In the genomic region with DNA sequence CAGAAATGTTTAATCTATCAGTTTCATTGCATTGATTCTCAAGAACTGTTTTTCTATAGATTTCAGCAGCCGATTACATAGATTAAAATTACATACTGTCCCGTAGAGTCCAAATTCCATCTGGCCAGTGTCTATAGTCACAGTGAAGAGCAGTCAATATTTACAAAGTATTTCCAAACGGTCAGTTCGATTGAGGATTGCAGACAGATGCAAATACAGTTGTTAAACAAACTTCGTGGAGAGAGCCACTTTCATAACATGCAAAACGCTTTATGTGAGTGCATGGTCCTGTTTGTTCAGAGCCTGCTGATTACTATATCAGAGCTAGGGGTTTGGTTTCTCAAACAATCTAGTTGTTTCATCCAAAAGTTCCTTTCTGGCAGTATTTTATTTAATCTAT, we compare ENCODE assay signal across 20 mouse cellular contexts.
DNase-seq lines count a peak whose midpoint lies in the region; ATAC-seq and TF ChIP-seq lines count a peak whose summit lies in the region.
"Had no signal": no experiment of that assay in that cellular context is flagged by ENCODE, and none has a peak within 500 bp of the region (broad histone marks: within the 10 kb centered on the region; RNA-seq: fewer than 3 reads in every experiment).

No protein-coding gene starts in this region.

- H3K9me3 ChIP-seq in liver, embryonic 12.5 days (replicated peaks) = no peaks in the 10 kb centered on the region
- H3K9me3 ChIP-seq in liver, embryonic 14.5 days (ENCODE audit: control insufficient read depth, low read length) = no peaks in the 10 kb centered on the region
- H3K9me3 ChIP-seq in liver, embryonic 16.5 days (replicated peaks; ENCODE audit: control insufficient read depth, low read length) = no peaks in the 10 kb centered on the region
- no peaks in the 10 kb centered on the region for H3K9me3 ChIP-seq in embryonic facial prominence, embryonic 10.5 days
- H3K9me3 ChIP-seq: embryonic facial prominence, embryonic 12.5 days; forebrain, embryonic 13.5 days; forebrain, embryonic 15.5 days had no signal

- TF ChIP-seq CTCF in liver, embryonic 14.5 days (IDR thresholded peaks at IDR 0.05; ENCODE audit: low read depth) = no peak

- DNase-seq in liver = no peak
- peak in 1 of 3 experiments; percentile 1 for DNase-seq in liver, embryonic 14.5 days (ENCODE audit: low read depth in 3 of 3, low spot score in 3 of 3)
- DNase-seq in spleen, postnatal 4 days (ENCODE audit: low spot score in 2 of 2) = no peak
- DNase-seq in embryonic facial prominence, embryonic 10.5 days (ENCODE audit: low spot score) = no peak
- no peak for DNase-seq in cerebellum, adult 11-12 months
- DNase-seq: adrenal gland, adult 2 months; adrenal gland, postnatal 10 days; adrenal gland, postnatal 25 days; cerebellum, adult 11 months; cerebellum, adult 8-10 months; cerebellum, adult 9-11 months; cerebellum, postnatal 14 days; cerebellum, postnatal 36 days; embryo, embryonic 11 days; forebrain, postnatal 0 days had no signal

- H3K36me3 ChIP-seq in liver, embryonic 12.5 days = no peaks in the 10 kb centered on the region
- no peaks in the 10 kb centered on the region for H3K36me3 ChIP-seq in liver, embryonic 14.5 days (replicated peaks; ENCODE audit: control insufficient read depth, insufficient read depth, low read depth)
- no peaks in the 10 kb centered on the region for H3K36me3 ChIP-seq in liver, embryonic 16.5 days (ENCODE audit: control insufficient read depth, insufficient read depth)
- no peaks in the 10 kb centered on the region for H3K36me3 ChIP-seq in embryonic facial prominence, embryonic 10.5 days (replicated peaks)
- H3K36me3 ChIP-seq: embryonic facial prominence, embryonic 12.5 days; forebrain, embryonic 15.5 days had no signal

- peak; percentile 57; the same call in 1 of the 2 replicates for ATAC-seq in liver, embryonic 12.5 days
- peak; percentile 63 for ATAC-seq in liver, embryonic 14.5 days (ENCODE audit: insufficient read depth)
- ATAC-seq in liver, embryonic 16.5 days (ENCODE audit: low read depth) = peak; percentile 76
- ATAC-seq: forebrain, embryonic 13.5 days; forebrain, embryonic 15.5 days; forebrain, postnatal 0 days had no signal

- H3K4me1 ChIP-seq in liver, embryonic 12.5 days = no peaks in the 10 kb centered on the region
- H3K4me1 ChIP-seq in liver, embryonic 14.5 days (replicated peaks; ENCODE audit: control insufficient read depth in 2 of 2, insufficient read depth in 2 of 2, low read length in 1 of 2) = no peaks in the 10 kb centered on the region
- H3K4me1 ChIP-seq in liver, embryonic 16.5 days (ENCODE audit: control insufficient read depth, low read depth, low read length) = no peaks in the 10 kb centered on the region
- no peaks in the 10 kb centered on the region for H3K4me1 ChIP-seq in embryonic facial prominence, embryonic 10.5 days
- H3K4me1 ChIP-seq: embryonic facial prominence, embryonic 12.5 days; forebrain, embryonic 13.5 days; forebrain, embryonic 15.5 days had no signal

- no peak overlapping the region for H3K4me2 ChIP-seq in liver, embryonic 12.5 days
- no peak overlapping the region for H3K4me2 ChIP-seq in liver, embryonic 14.5 days (ENCODE audit: low read depth)
- H3K4me2 ChIP-seq in liver, embryonic 16.5 days (ENCODE audit: low read depth, low read length) = no peak overlapping the region
- H3K4me2 ChIP-seq: embryonic facial prominence, embryonic 12.5 days; forebrain, embryonic 13.5 days; forebrain, embryonic 15.5 days had no signal

- no peak for TF ChIP-seq EP300 in liver, embryonic 14.5 days (IDR thresholded peaks at IDR 0.05; ENCODE audit: low read depth)

- H3K4me3 ChIP-seq in liver, embryonic 12.5 days = no peak overlapping the region
- H3K4me3 ChIP-seq in liver, embryonic 14.5 days (ENCODE audit: insufficient read depth in 1 of 2, low read depth in 2 of 2, low read length in 2 of 2) = no peak overlapping the region
- no peak overlapping the region for H3K4me3 ChIP-seq in liver, embryonic 16.5 days (ENCODE audit: low read depth, low read length)
- no peak overlapping the region for H3K4me3 ChIP-seq in embryonic facial prominence, embryonic 10.5 days
- H3K4me3 ChIP-seq: embryonic facial prominence, embryonic 12.5 days; forebrain, embryonic 13.5 days; forebrain, embryonic 15.5 days had no signal

- no peak overlapping the region for H3K27ac ChIP-seq in liver, embryonic 12.5 days
- H3K27ac ChIP-seq in liver, embryonic 14.5 days = no peak overlapping the region
- no peak overlapping the region for H3K27ac ChIP-seq in liver, embryonic 16.5 days (ENCODE audit: low read length)
- no peak overlapping the region for H3K27ac ChIP-seq in embryonic facial prominence, embryonic 10.5 days (replicated peaks)
- H3K27ac ChIP-seq: embryonic facial prominence, embryonic 12.5 days; forebrain, embryonic 13.5 days; forebrain, embryonic 15.5 days had no signal

- 67% methylated on average over 6 of the region's 6 CpGs for WGBS in liver, embryonic 12.5 days (ENCODE audit: insufficient replicate concordance)
- 73% methylated on average over 6 of the region's 6 CpGs for WGBS in liver, embryonic 14.5 days (ENCODE audit: insufficient replicate concordance)
- WGBS in liver, embryonic 16.5 days (ENCODE audit: insufficient replicate concordance) = 61% methylated on average over 6 of the region's 6 CpGs
- 89% methylated on average over 6 of the region's 6 CpGs for WGBS in embryonic facial prominence, embryonic 10.5 days

- H3K9ac ChIP-seq in liver, embryonic 12.5 days = no peak overlapping the region
- H3K9ac ChIP-seq in liver, embryonic 14.5 days (replicated peaks) = no peak overlapping the region
- H3K9ac ChIP-seq in liver, embryonic 16.5 days (ENCODE audit: low read depth, low read length) = no peak overlapping the region
- H3K9ac ChIP-seq: embryonic facial prominence, embryonic 12.5 days; forebrain, embryonic 13.5 days; forebrain, embryonic 15.5 days; forebrain, postnatal 0 days had no signal

- H3K27me3 ChIP-seq in liver, embryonic 12.5 days (replicated peaks) = no peaks in the 10 kb centered on the region
- H3K27me3 ChIP-seq in liver, embryonic 14.5 days (ENCODE audit: control insufficient read depth, insufficient read depth, low read length) = no peaks in the 10 kb centered on the region
- H3K27me3 ChIP-seq in liver, embryonic 16.5 days (ENCODE audit: control insufficient read depth, insufficient read depth, low read depth, low read length) = no peaks in the 10 kb centered on the region
- H3K27me3 ChIP-seq in embryonic facial prominence, embryonic 10.5 days (replicated peaks; ENCODE audit: low read depth, poor library complexity, severe bottlenecking) = no peaks in the 10 kb centered on the region
- H3K27me3 ChIP-seq: embryonic facial prominence, embryonic 12.5 days; forebrain, embryonic 13.5 days; forebrain, embryonic 15.5 days had no signal
